Mouse (Mus musculus): ENCODE results near the gene Trpc4ap.

GRCm38 (mm10) chr2:155626277-155626676 lies 65.9 kb downstream of the Trpc4ap start:
- TF ChIP-seq CTCF (IDR thresholded peaks at IDR 0.05; ENCODE audit: control insufficient read depth, insufficient read depth, low read length) = no peak
- TF ChIP-seq POLR2A (IDR thresholded peaks at IDR 0.05; ENCODE audit: borderline replicate concordance, control insufficient read depth, low read depth, low read length) = no peak
